Mouse (Mus musculus): ENCODE measurements around the gene Chst12. TPM values are rescaled to one million over a fixed set of nuclear protein-coding genes. Genes with fewer than 3 reads are reported as not detected.
"Not testable (repeated sequence)": the region's sequence is repeated elsewhere in the genome, so short reads cannot be mapped to it uniquely, and the experiment has no call there.

Gene Chst12
- polyA plus RNA-seq, 1 experiment from 2014 or later = 22.5 TPM

DNA sequence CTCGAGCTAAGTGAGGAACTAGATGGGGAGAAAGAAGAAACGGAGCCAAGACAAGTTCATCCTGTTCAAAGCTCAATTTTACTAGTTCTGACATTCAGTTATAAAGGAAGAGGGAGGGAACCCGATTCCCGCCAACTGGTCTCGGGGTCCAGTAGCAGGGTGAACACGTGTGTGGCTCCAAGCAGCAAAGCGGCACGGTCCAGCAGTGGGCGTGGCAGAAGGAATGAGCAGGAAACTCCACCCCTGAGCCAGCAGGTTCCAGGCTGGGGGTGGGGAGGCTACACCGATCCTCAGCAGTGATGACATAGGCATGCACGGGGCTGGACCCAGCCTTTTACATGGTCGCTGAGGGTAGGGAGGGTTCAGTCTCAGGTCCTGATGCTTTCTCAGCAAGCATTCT is 2.4 kb upstream of the Chst12 start:
- Histone ChIP-seq H3K4me1 (replicated peaks) (peaks cover 49% of the 10 kb centered on the region), H3K4me2 (peak overlapping the region; percentile 67), H3K9ac (peak overlapping the region; percentile 49), H3K4me3 (peak overlapping the region; percentile 21)
- not testable (repeated sequence) for H3K36me3 ChIP-seq; H3K9me3 ChIP-seq (replicated peaks); H3K27ac ChIP-seq (ENCODE audit: poor library complexity, severe bottlenecking); ATAC-seq (ENCODE audit: insufficient number of reproducible peaks, low FRiP score); H3K27me3 ChIP-seq (replicated peaks)
- under 1% methylated on average over 12 of the region's 12 CpGs for WGBS

- Histone ChIP-seq H3K4me2 (peak overlapping the region; percentile 89), H3K9ac (peak overlapping the region; percentile 76), H3K4me3 (peak overlapping the region; percentile 63), H3K36me3 (no peaks in the 10 kb centered on the region), H3K27me3 (replicated peaks) (no peaks in the 10 kb centered on the region), H3K9me3 (replicated peaks) (no peaks in the 10 kb centered on the region), H3K4me1 (replicated peaks) (peaks cover 68% of the 10 kb centered on the region), H3K27ac (ENCODE audit: poor library complexity, severe bottlenecking) (no peak overlapping the region)
- WGBS = 37% methylated on average over 22 of the region's 22 CpGs
- ATAC-seq (ENCODE audit: insufficient number of reproducible peaks, low FRiP score) = no peak
These were observed 895 bp downstream of the Chst12 start for GRCm38 (mm10) chr5:140506096-140506794.

GRCm38 (mm10) chr5:140507466-140508208 is 2.3 kb downstream of the Chst12 start:
- 0 out of 2 replicates have a peak overlapping the region, but pooled peaks have one; percentile 3 for H3K4me2 ChIP-seq

GRCm38 (mm10) chr5:140508686-140509085 is 3.3 kb downstream of the Chst12 start:
- H3K36me3 ChIP-seq = no peaks in the 10 kb centered on the region
- H3K4me1 ChIP-seq (replicated peaks) = peaks cover 54% of the 10 kb centered on the region
- H3K9ac ChIP-seq = no peak overlapping the region; the same call in 1 of the 2 replicates
- H3K27me3 ChIP-seq (replicated peaks) = no peaks in the 10 kb centered on the region
- no peaks in the 10 kb centered on the region for H3K9me3 ChIP-seq (replicated peaks)
- H3K27ac ChIP-seq (ENCODE audit: poor library complexity, severe bottlenecking) = no peak overlapping the region
- 37% methylated on average over 8 of the region's 8 CpGs for WGBS
- H3K4me2 ChIP-seq = no peak overlapping the region
- ATAC-seq (ENCODE audit: insufficient number of reproducible peaks, low FRiP score) = no peak
- H3K4me3 ChIP-seq = no peak overlapping the region

More at GRCm38 (mm10) chr5:140507466-140508208, 2.3 kb downstream of the Chst12 start:
- H3K4me1 ChIP-seq (replicated peaks) = peaks cover 60% of the 10 kb centered on the region
- no peak overlapping the region for H3K4me3 ChIP-seq
- ATAC-seq (ENCODE audit: insufficient number of reproducible peaks, low FRiP score) = no peak
- no peak overlapping the region for H3K27ac ChIP-seq (ENCODE audit: poor library complexity, severe bottlenecking)
- no peaks in the 10 kb centered on the region for H3K27me3 ChIP-seq (replicated peaks)
- no peaks in the 10 kb centered on the region for H3K9me3 ChIP-seq (replicated peaks)
- H3K36me3 ChIP-seq = no peaks in the 10 kb centered on the region
- H3K9ac ChIP-seq = peak overlapping the region; percentile 21; the same call in 1 of the 2 replicates
- WGBS = 76% methylated on average over 14 of the region's 14 CpGs

DNA sequence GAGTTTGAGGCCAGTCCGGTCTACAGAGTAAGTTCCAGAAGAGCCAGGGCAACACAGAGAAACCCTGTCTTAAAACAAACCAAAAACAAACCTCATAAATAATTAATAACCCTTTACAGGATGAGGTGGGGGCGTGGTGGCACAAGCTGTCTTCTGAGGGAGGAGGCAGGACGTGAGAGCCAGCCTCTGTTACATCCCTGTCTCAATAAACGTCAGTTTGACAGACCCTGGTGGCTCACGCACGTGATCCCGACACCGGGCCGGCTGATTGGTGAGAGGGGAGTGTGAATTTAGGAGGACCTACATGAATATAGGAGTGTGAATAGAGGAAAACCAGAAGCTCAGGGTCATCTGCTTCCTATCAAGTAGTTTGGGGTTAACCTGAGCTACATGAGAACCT is 3.9 kb downstream of the Chst12 start:
- Histone ChIP-seq H3K36me3 (no peaks in the 10 kb centered on the region), H3K4me1 (replicated peaks) (peaks cover 51% of the 10 kb centered on the region), H3K4me3 (no peak overlapping the region), H3K9ac (no peak overlapping the region), H3K9me3 (replicated peaks) (no peaks in the 10 kb centered on the region), H3K27ac (ENCODE audit: poor library complexity, severe bottlenecking) (no peak overlapping the region), H3K4me2 (no peak overlapping the region), H3K27me3 (replicated peaks) (no peaks in the 10 kb centered on the region)
- ATAC-seq (ENCODE audit: insufficient number of reproducible peaks, low FRiP score) = no peak
- WGBS = 56% methylated on average over 9 of the region's 9 CpGs

DNA sequence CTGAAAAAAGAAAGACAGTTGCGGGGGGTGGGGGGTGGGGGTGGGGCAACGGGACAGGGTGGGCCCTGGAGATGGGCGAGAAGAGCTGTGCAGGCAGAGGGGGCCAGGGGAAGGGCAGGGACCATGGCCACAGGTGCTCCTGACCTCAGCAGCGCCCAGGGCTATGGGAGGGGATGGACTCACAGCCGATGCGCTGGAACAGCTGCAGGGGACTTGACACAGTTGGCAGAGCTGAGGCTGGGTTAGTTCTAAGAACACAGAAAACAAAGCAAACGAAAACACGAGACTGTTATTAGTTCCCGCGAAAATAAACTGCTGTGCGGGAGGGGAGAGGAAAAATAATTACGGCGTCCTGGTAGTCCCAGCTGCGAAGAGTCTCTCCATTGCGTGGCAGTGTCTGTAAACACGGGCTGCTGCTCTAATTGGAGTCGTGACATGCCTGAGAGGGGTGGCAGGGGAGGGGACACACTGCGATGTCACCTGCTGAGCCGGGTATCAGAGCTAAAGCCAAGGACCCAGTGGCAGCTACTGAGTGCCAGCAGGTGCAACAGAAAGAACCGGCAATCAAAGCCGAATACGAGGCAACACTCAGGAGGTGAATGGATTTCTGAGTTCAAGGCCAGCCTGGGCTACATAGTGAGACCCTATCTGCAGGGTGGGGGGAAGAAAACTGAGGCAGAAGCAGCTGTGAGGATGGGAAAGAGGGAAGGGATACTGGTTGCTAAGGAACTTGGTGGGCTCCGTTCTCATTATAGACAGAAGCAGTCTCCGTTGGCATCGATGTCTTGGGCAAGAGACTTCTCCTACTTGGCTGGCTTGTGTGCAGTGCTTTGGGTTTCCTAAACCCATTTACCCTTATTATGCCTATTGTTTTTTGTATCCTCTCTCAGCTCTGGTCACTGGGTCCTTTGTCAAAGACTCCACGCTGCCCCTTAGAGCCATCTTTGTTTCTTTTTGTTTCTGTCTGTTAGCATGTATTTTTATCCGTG is 5.0 kb downstream of the Chst12 start:
- no peak overlapping the region for H3K27ac ChIP-seq (ENCODE audit: poor library complexity, severe bottlenecking)
- H3K27me3 ChIP-seq (replicated peaks) = no peaks in the 10 kb centered on the region
- H3K4me3 ChIP-seq = no peak overlapping the region
- 66% methylated on average over 27 of the region's 27 CpGs for WGBS
- H3K36me3 ChIP-seq = no peaks in the 10 kb centered on the region
- peaks cover 53% of the 10 kb centered on the region for H3K4me1 ChIP-seq (replicated peaks)
- H3K9me3 ChIP-seq (replicated peaks) = no peaks in the 10 kb centered on the region
- H3K4me2 ChIP-seq = peak overlapping the region; percentile 16; the same call in 1 of the 2 replicates
- ATAC-seq (ENCODE audit: insufficient number of reproducible peaks, low FRiP score) = no peak
- H3K9ac ChIP-seq = no peak overlapping the region

GRCm38 (mm10) chr5:140513921-140514320 is 8.6 kb downstream of the Chst12 start:
- Histone ChIP-seq H3K36me3 (no peaks in the 10 kb centered on the region), H3K4me3 (no peak overlapping the region), H3K4me2 (no peak overlapping the region), H3K4me1 (replicated peaks) (peaks cover 55% of the 10 kb centered on the region), H3K9ac (no peak overlapping the region), H3K9me3 (replicated peaks) (no peaks in the 10 kb centered on the region), H3K27ac (ENCODE audit: poor library complexity, severe bottlenecking) (no peak overlapping the region), H3K27me3 (replicated peaks) (no peaks in the 10 kb centered on the region)
- ATAC-seq (ENCODE audit: insufficient number of reproducible peaks, low FRiP score) = no peak; the same call in 1 of the 2 replicates
- WGBS = 78% methylated on average over 8 of the region's 8 CpGs

GRCm38 (mm10) chr5:140514799-140515486 is 9.6 kb downstream of the Chst12 start:
- Histone ChIP-seq H3K36me3 (no peaks in the 10 kb centered on the region), H3K9ac (0 out of 2 replicates have a peak overlapping the region, but pooled peaks have one; percentile 35), H3K4me3 (no peak overlapping the region), H3K9me3 (replicated peaks) (no peaks in the 10 kb centered on the region), H3K27me3 (replicated peaks) (no peaks in the 10 kb centered on the region), H3K4me2 (peak overlapping the region; percentile 23; the same call in 1 of the 2 replicates), H3K4me1 (replicated peaks) (peaks cover 51% of the 10 kb centered on the region), H3K27ac (ENCODE audit: poor library complexity, severe bottlenecking) (peak overlapping the region; percentile 80)
- WGBS = 7% methylated on average over 7 of the region's 7 CpGs
- ATAC-seq (ENCODE audit: insufficient number of reproducible peaks, low FRiP score) = peak; percentile 57

GRCm38 (mm10) chr5:140517159-140517920 is 12.0 kb downstream of the Chst12 start:
- Histone ChIP-seq H3K27ac (ENCODE audit: poor library complexity, severe bottlenecking) (peak overlapping the region; percentile 37; the same call in 1 of the 2 replicates), H3K27me3 (replicated peaks) (no peaks in the 10 kb centered on the region), H3K9me3 (replicated peaks) (no peaks in the 10 kb centered on the region), H3K36me3 (no peaks in the 10 kb centered on the region), H3K4me2 (no peak overlapping the region), H3K4me1 (replicated peaks) (peaks cover 45% of the 10 kb centered on the region), H3K9ac (no peak overlapping the region), H3K4me3 (no peak overlapping the region)
- ATAC-seq (ENCODE audit: insufficient number of reproducible peaks, low FRiP score) = no peak
- WGBS = 81% methylated on average over 21 of the region's 21 CpGs

- Histone ChIP-seq H3K9me3 (replicated peaks) (no peaks in the 10 kb centered on the region), H3K27ac (ENCODE audit: poor library complexity, severe bottlenecking) (peak overlapping the region; percentile 37; the same call in 1 of the 2 replicates), H3K9ac (no peak overlapping the region), H3K27me3 (replicated peaks) (no peaks in the 10 kb centered on the region), H3K4me1 (replicated peaks) (peaks cover 45% of the 10 kb centered on the region), H3K4me2 (no peak overlapping the region), H3K36me3 (no peaks in the 10 kb centered on the region), H3K4me3 (no peak overlapping the region)
- WGBS = 58% methylated on average over 4 of the region's 4 CpGs
- ATAC-seq (ENCODE audit: insufficient number of reproducible peaks, low FRiP score) = no peak
These were observed 12.5 kb downstream of the Chst12 start for GRCm38 (mm10) chr5:140517921-140518230.
